Mouse (Mus musculus): Measurements from ENCODE around the gene Trim29.

GRCm38 (mm10) chr9:43265194-43265593 is 45.5 kb upstream of the Trim29 start:
- TF ChIP-seq EP300 (IDR thresholded peaks at IDR 0.05; ENCODE audit: insufficient read depth, low read depth, low read length) = no peak
- no peak for TF ChIP-seq CTCF (IDR thresholded peaks at IDR 0.05)
- TF ChIP-seq POLR2A (IDR thresholded peaks at IDR 0.05; ENCODE audit: insufficient read depth, low read depth, low read length) = no peak

All from heart, adult 2 months (tissue).